Comparison of ENCODE assay signal across 17 mouse cellular contexts in the genomic region with DNA sequence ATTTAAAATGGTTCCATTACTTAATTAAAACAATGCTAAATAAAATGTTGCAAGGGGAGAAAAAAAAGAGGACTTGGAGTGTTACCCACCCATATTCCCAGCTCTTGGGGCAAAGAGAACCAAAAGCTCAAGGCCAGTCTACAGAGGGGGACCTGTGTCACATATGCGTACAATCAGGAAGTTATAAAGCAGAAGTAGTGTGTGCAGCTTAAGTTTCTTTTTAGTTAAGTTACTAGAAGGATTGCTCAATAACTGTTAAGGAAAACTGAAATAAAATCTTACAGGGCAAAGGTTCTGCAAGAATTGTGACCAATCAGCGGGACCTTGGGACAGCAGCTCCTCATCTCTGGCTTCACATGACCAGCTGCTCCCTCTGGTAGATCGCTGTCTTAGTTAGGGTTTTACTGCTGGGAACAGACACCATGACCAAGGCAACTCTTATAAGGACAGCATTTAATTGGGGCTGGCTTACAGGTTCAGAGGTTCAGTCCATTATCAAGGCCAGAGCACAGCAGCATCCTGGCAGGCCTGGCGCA. TPM values are rescaled to one million over a fixed set of nuclear protein-coding genes. Genes with fewer than 3 reads are reported as not detected.
DNase-seq lines count a peak whose midpoint lies in the region; ATAC-seq and TF ChIP-seq lines count a peak whose summit lies in the region.
"Had no signal": no experiment of that assay in that cellular context is flagged by ENCODE, and none has a peak within 500 bp of the region (broad histone marks: within the 10 kb centered on the region; RNA-seq: fewer than 3 reads in every experiment).

No protein-coding gene starts in this region.

- H3K4me1 ChIP-seq in liver, adult 2 months (ENCODE audit: control insufficient read depth, insufficient read depth, low read length) = no peaks in the 10 kb centered on the region
- no peaks in the 10 kb centered on the region for H3K4me1 ChIP-seq in hindbrain, embryonic 14.5 days (replicated peaks; ENCODE audit: control insufficient read depth, insufficient read depth, low read length)
- H3K4me1 ChIP-seq: forebrain, embryonic 13.5 days; heart, embryonic 13.5 days; hindbrain, embryonic 10.5 days; liver, embryonic 13.5 days; neural tube, embryonic 15.5 days had no signal

- peaks cover 30% of the 10 kb centered on the region for H3K36me3 ChIP-seq in liver, adult 2 months (ENCODE audit: control insufficient read depth, insufficient read depth, low read length)
- H3K36me3 ChIP-seq in hindbrain, embryonic 14.5 days (replicated peaks; ENCODE audit: control insufficient read depth, insufficient read depth) = peaks cover 64% of the 10 kb centered on the region

- no peak overlapping the region for H3K27ac ChIP-seq in liver, adult 2 months (replicated peaks; ENCODE audit: insufficient read depth, low read depth, low read length)
- H3K27ac ChIP-seq in hindbrain, embryonic 14.5 days = no peak overlapping the region
- H3K27ac ChIP-seq: forebrain, embryonic 13.5 days; heart, embryonic 13.5 days; hindbrain, embryonic 10.5 days; liver, embryonic 13.5 days; neural tube, embryonic 15.5 days had no signal

- H3K27me3 ChIP-seq in liver, adult 2 months (ENCODE audit: control insufficient read depth, insufficient read depth, low read length) = no peaks in the 10 kb centered on the region
- no peaks in the 10 kb centered on the region for H3K27me3 ChIP-seq in hindbrain, embryonic 14.5 days (ENCODE audit: control insufficient read depth, insufficient read depth, low read length)
- H3K27me3 ChIP-seq: forebrain, embryonic 13.5 days; heart, embryonic 13.5 days; liver, embryonic 13.5 days; neural tube, embryonic 15.5 days had no signal

- no peak for TF ChIP-seq CTCF in liver, adult 2 months (IDR thresholded peaks at IDR 0.05; ENCODE audit: low read depth, low read length)

- ATAC-seq in common myeloid progenitor, adult 5-6 weeks (replicated peaks; ENCODE audit: low read depth, poor library complexity, severe bottlenecking) = peak; percentile 97
- ATAC-seq in megakaryocyte progenitor cell, adult 5-6 weeks (replicated peaks; ENCODE audit: poor library complexity) = peak; percentile 97
- ATAC-seq in hindbrain, embryonic 14.5 days (ENCODE audit: low FRiP score) = no peak
- ATAC-seq: forebrain, embryonic 13.5 days had no signal

- no peaks in the 10 kb centered on the region for H3K79me2 ChIP-seq in liver, adult 2 months (ENCODE audit: control insufficient read depth, insufficient read depth, low read length)

- H3K4me3 ChIP-seq in liver, adult 2 months (ENCODE audit: insufficient read depth, low read depth, low read length) = no peak overlapping the region
- H3K4me3 ChIP-seq in hindbrain, embryonic 14.5 days (replicated peaks; ENCODE audit: low read length) = no peak overlapping the region
- H3K4me3 ChIP-seq: forebrain, embryonic 13.5 days; heart, embryonic 13.5 days; hindbrain, embryonic 10.5 days; liver, embryonic 13.5 days; neural tube, embryonic 15.5 days had no signal

- DNase-seq in liver, adult 2 months (ENCODE audit: extremely low read depth, low read depth, low spot score) = peak; percentile 33
- DNase-seq in liver (no peak), A20 (ENCODE audit: low read depth, low spot score) (peak; percentile 40)
- no peak for DNase-seq in gastrocnemius, postnatal 10 days
- DNase-seq in cerebellum, adult 11-12 months = no peak
- no peak for DNase-seq in hindbrain, embryonic 14.5 days (ENCODE audit: low spot score)
- DNase-seq: B cell, adult 2 months; cerebellum, adult 8-10 months; kidney, postnatal 4 days; liver, embryonic 13.5 days; right cerebral cortex, adult 18-20 months had no signal

- H3K9ac ChIP-seq in liver, adult 2 months (ENCODE audit: low read depth, low read length) = no peak overlapping the region
- no peak overlapping the region for H3K9ac ChIP-seq in hindbrain, embryonic 14.5 days
- H3K9ac ChIP-seq: forebrain, embryonic 13.5 days; heart, embryonic 13.5 days; liver, embryonic 13.5 days; neural tube, embryonic 15.5 days had no signal

- no peaks in the 10 kb centered on the region for H3K9me3 ChIP-seq in hindbrain, embryonic 14.5 days (ENCODE audit: control insufficient read depth, low read length)
- H3K9me3 ChIP-seq: forebrain, embryonic 13.5 days; heart, embryonic 13.5 days; hindbrain, embryonic 10.5 days; liver, embryonic 13.5 days; neural tube, embryonic 15.5 days had no signal

- H3K4me2 ChIP-seq in hindbrain, embryonic 14.5 days (replicated peaks) = no peak overlapping the region
- H3K4me2 ChIP-seq: forebrain, embryonic 13.5 days; heart, embryonic 13.5 days; liver, embryonic 13.5 days; neural tube, embryonic 15.5 days had no signal

- WGBS in liver, adult 2 months = 93% methylated on average over 4 of the region's 4 CpGs
- 92% methylated on average over 4 of the region's 4 CpGs for WGBS in hindbrain, embryonic 14.5 days

- TF ChIP-seq POLR2A in liver, adult 2 months (IDR thresholded peaks at IDR 0.05; ENCODE audit: extremely low read depth, insufficient read depth, low read length) = no peak

RNA-seq across cellular contexts. Expression of a gene that starts 34.5 kb away (rescaled TPM):
- 46.6 and 59.8 TPM in 2 replicates for total RNA-seq in liver, adult 2 months (2014; rRNA removed)
- 20.1 and 24.9 TPM in 2 replicates for polyA plus RNA-seq in liver, adult 2 months (2012; rRNA removed)
- 7.6 and 20.8 TPM in 2 replicates for total RNA-seq in common myeloid progenitor, adult 5-6 weeks (2017)
- 22.2 and 27.2 TPM in 2 replicates for total RNA-seq in megakaryocyte progenitor cell, adult 5-6 weeks (2015)
- total RNA-seq in megakaryocyte progenitor cell, adult 5-6 weeks (2017) = 21.3 and 27.5 TPM in 2 replicates
- total RNA-seq in gastrocnemius, postnatal 10 days (2021) = 10 to 100 TPM; 12.9 to 15.4 TPM
- polyA plus RNA-seq in hindbrain, embryonic 14.5 days (2014; fragmentation: Nextera tagmentation; extraction: Ambion mirVana) = 1.4 and 1.5 TPM in 2 replicates

RNA-seq across cellular contexts. Expression of a gene that starts 37.8 kb away (rescaled TPM):
- total RNA-seq in liver, adult 2 months (2014; rRNA removed) = 35.4 and 40.0 TPM in 2 replicates
- polyA plus RNA-seq in liver, adult 2 months (2012; rRNA removed) = 20.4 and 21.1 TPM in 2 replicates
- total RNA-seq in common myeloid progenitor, adult 5-6 weeks (2017) = 61.3 and 77.8 TPM in 2 replicates
- 56.3 and 58.3 TPM in 2 replicates for total RNA-seq in megakaryocyte progenitor cell, adult 5-6 weeks (2015)
- 101 and 113 TPM in 2 replicates for total RNA-seq in megakaryocyte progenitor cell, adult 5-6 weeks (2017)
- 10 to 100 TPM; 37.3 to 44.7 TPM for total RNA-seq in gastrocnemius, postnatal 10 days (2021)
- 139 and 155 TPM in 2 replicates for polyA plus RNA-seq in hindbrain, embryonic 14.5 days (2014; fragmentation: Nextera tagmentation; extraction: Ambion mirVana)

RNA-seq across cellular contexts. Expression of a gene that starts 38.1 kb away (rescaled TPM):
- total RNA-seq in liver, adult 2 months (2014; rRNA removed) = 12.3 and 13.7 TPM in 2 replicates
- 17.7 and 26.3 TPM in 2 replicates for polyA plus RNA-seq in liver, adult 2 months (2012; rRNA removed)
- 25.7 and 27.5 TPM in 2 replicates for total RNA-seq in common myeloid progenitor, adult 5-6 weeks (2017)
- total RNA-seq in megakaryocyte progenitor cell, adult 5-6 weeks (2015) = 36.5 and 37.6 TPM in 2 replicates
- total RNA-seq in megakaryocyte progenitor cell, adult 5-6 weeks (2017) = 17.2 and 27.4 TPM in 2 replicates
- 10 to 100 TPM; 25.8 to 34.0 TPM for total RNA-seq in gastrocnemius, postnatal 10 days (2021)
- polyA plus RNA-seq in hindbrain, embryonic 14.5 days (2014; fragmentation: Nextera tagmentation; extraction: Ambion mirVana) = 27.5 and 28.4 TPM in 2 replicates

Comparison
In these comparisons a context has a peak if more than half of its experiments do, and no peak if none do; other contexts are left out.
1. DNase-seq: peak in liver, adult 2 months (single experiment) and A20 (single experiment); none in liver (single experiment), gastrocnemius, postnatal 10 days (single experiment), cerebellum, adult 11-12 months (single experiment) and hindbrain, embryonic 14.5 days (single experiment).